Mouse (Mus musculus) CH12.LX (cell line): ENCODE data around the gene Dip2b. TPM values are rescaled to one million over a fixed set of nuclear protein-coding genes. Genes with fewer than 3 reads are reported as not detected.

Experiments
- DNase-seq: peaks from one replicate; pipeline ENCODE4 v3.0.0-alpha.2; 2013; ENCODE audit errors: extremely low read depth
- H3K27ac ChIP-seq: 2 replicates; pipeline ENCODE4 v1.5.1; 2012; ENCODE audit warnings: low read depth, mild to moderate bottlenecking, control low read depth, moderate library complexity; ENCODE audit not compliant: insufficient read depth
- H3K27me3 ChIP-seq: replicated peaks from 2 replicates; pipeline ENCODE3; 2012; ENCODE audit warnings: inconsistent platforms
- H3K36me3 ChIP-seq, 2 experiments: replicated peaks in 1 of 2; 2 replicates each; pipeline versions ENCODE3 to v1.6.1; 2012; ENCODE audit warnings: inconsistent platforms in 1 of 2, low read length in 1 of 2, mild to moderate bottlenecking in 1 of 2, mixed read lengths in 1 of 2, moderate library complexity in 1 of 2; ENCODE audit not compliant: control insufficient read depth in 1 of 2, insufficient read depth in 1 of 2
- H3K4me1 ChIP-seq, 2 experiments: 2 replicates each; pipeline ENCODE4 v1.6.1; 2012; ENCODE audit warnings: inconsistent platforms in 1 of 2, moderate library complexity in 1 of 2; ENCODE audit not compliant: insufficient read depth in 2 of 2, control insufficient read depth in 1 of 2
- H3K4me2 ChIP-seq: 2 replicates; pipeline ENCODE4 v1.6.1; 2012; ENCODE audit warnings: low read depth, mild to moderate bottlenecking, control low read depth; ENCODE audit not compliant: poor library complexity, insufficient read depth, severe bottlenecking
- H3K4me3 ChIP-seq, 3 experiments: fragments of 150-350 bp in 1 of 3; sonication (generic) in 1 of 3; replicated peaks in 1 of 3; 2 replicates each; pipeline versions ENCODE3 to v1.5.1; 2011 to 2012; ENCODE audit warnings: low read depth in 2 of 3, low read length in 2 of 3, mild to moderate bottlenecking in 2 of 3, moderate library complexity in 2 of 3, control low read depth in 1 of 3, improper control_type of control experiment in 1 of 3, inconsistent platforms in 1 of 3, mixed read lengths in 1 of 3; ENCODE audit not compliant: poor library complexity in 1 of 3
- H3K79me2 ChIP-seq: replicated peaks from 2 replicates; pipeline ENCODE4 v1.6.1; 2012; ENCODE audit warnings: mild to moderate bottlenecking, moderate library complexity; ENCODE audit not compliant: control insufficient read depth, poor library complexity, insufficient read depth, severe bottlenecking; ENCODE audit errors: extremely low read depth
- H3K9ac ChIP-seq: 2 replicates; pipeline ENCODE4 v1.6.1; 2012; ENCODE audit warnings: low read depth, mild to moderate bottlenecking, control low read depth, moderate library complexity; ENCODE audit not compliant: insufficient read depth
- H3K9me3 ChIP-seq: replicated peaks from 2 replicates; pipeline ENCODE3; 2012; ENCODE audit warnings: low read length, inconsistent platforms, mixed read lengths
- BHLHE40 ChIP-seq: IDR thresholded peaks from 2 replicates; pipeline ENCODE4 v1.6.1; 2011; ENCODE audit warnings: mild to moderate bottlenecking, low read depth, low read length, improper control_type of control experiment
- E2F4 ChIP-seq: IDR thresholded peaks from 2 replicates; pipeline ENCODE4 v1.6.1; 2011; ENCODE audit warnings: low read depth, low read length, improper control_type of control experiment; ENCODE audit not compliant: insufficient replicate concordance
- ELF1 ChIP-seq: IDR thresholded peaks from 2 replicates; pipeline ENCODE4 v1.6.1; 2014; ENCODE audit warnings: low read depth, mild to moderate bottlenecking, inconsistent platforms, low read length, improper control_type of control experiment
- ETS1 ChIP-seq: conservative IDR thresholded peaks from 2 replicates; pipeline ENCODE4 v1.6.1; 2012; ENCODE audit warnings: low read depth, mild to moderate bottlenecking, inconsistent platforms, low read length, improper control_type of control experiment, moderate library complexity
- GABPA ChIP-seq: IDR thresholded peaks from 2 replicates; pipeline ENCODE4 v1.6.1; 2012; ENCODE audit warnings: low read depth, low read length, improper control_type of control experiment, inconsistent platforms; ENCODE audit not compliant: insufficient replicate concordance
- IRF4 ChIP-seq: IDR thresholded peaks from 2 replicates; pipeline ENCODE4 v1.6.1; 2014; ENCODE audit warnings: low read depth, mild to moderate bottlenecking, inconsistent platforms, low read length, improper control_type of control experiment
- JUND ChIP-seq: conservative IDR thresholded peaks from 2 replicates; pipeline ENCODE4 v1.6.1; 2011; ENCODE audit warnings: low read depth, low read length, improper control_type of control experiment
- KAT2A ChIP-seq: IDR thresholded peaks from 2 replicates; pipeline ENCODE4 v1.6.1; 2012; ENCODE audit warnings: low read length, improper control_type of control experiment, inconsistent platforms; ENCODE audit not compliant: insufficient replicate concordance
- MAFK ChIP-seq: IDR thresholded peaks from 2 replicates; pipeline ENCODE4 v1.6.1; 2011; ENCODE audit warnings: low read length, improper control_type of control experiment; ENCODE audit not compliant: insufficient replicate concordance
- MAZ ChIP-seq: IDR thresholded peaks from 2 replicates; pipeline ENCODE4 v1.6.1; 2012; ENCODE audit warnings: low read depth, mild to moderate bottlenecking, inconsistent platforms, low read length, improper control_type of control experiment, moderate library complexity
- MEF2A ChIP-seq: IDR thresholded peaks from 2 replicates; pipeline ENCODE4 v1.6.1; 2014; ENCODE audit warnings: low read depth, mild to moderate bottlenecking, inconsistent platforms, low read length, improper control_type of control experiment, borderline replicate concordance
- MXI1 ChIP-seq: IDR thresholded peaks from 2 replicates; pipeline ENCODE4 v1.6.1; 2011; ENCODE audit warnings: mild to moderate bottlenecking, low read depth, low read length, improper control_type of control experiment
- MYC ChIP-seq: IDR thresholded peaks from 2 replicates; pipeline ENCODE4 v1.6.1; 2011; ENCODE audit warnings: low read depth, mild to moderate bottlenecking, improper control_type of control experiment, low read length
- NRF1 ChIP-seq: IDR thresholded peaks from 2 replicates; pipeline ENCODE4 v1.6.1; 2014; ENCODE audit warnings: low read depth, mild to moderate bottlenecking, inconsistent platforms, low read length, improper control_type of control experiment, moderate library complexity
- POLR2A ChIP-seq: IDR thresholded peaks from 2 replicates; pipeline ENCODE4 v1.6.1; 2011; ENCODE audit warnings: low read depth, mild to moderate bottlenecking, improper control_type of control experiment, low read length
- SIN3A ChIP-seq: IDR thresholded peaks from 2 replicates; pipeline ENCODE4 v1.6.1; 2012; ENCODE audit warnings: low read length, improper control_type of control experiment, inconsistent platforms
- SMC3 ChIP-seq: IDR thresholded peaks from 2 replicates; pipeline ENCODE4 v1.6.1; 2011; ENCODE audit warnings: low read depth, low read length, improper control_type of control experiment
- TBP ChIP-seq: conservative IDR thresholded peaks from 2 replicates; pipeline ENCODE4 v1.6.1; 2011; ENCODE audit warnings: low read depth, low read length, improper control_type of control experiment
- TCF12 ChIP-seq: IDR thresholded peaks from 2 replicates; pipeline ENCODE4 v1.6.1; 2014; ENCODE audit warnings: low read depth, mild to moderate bottlenecking, inconsistent platforms, low read length, improper control_type of control experiment
- UBTF ChIP-seq: IDR thresholded peaks from 2 replicates; pipeline ENCODE4 v1.6.1; 2012; ENCODE audit warnings: low read depth, mild to moderate bottlenecking, inconsistent platforms, low read length, improper control_type of control experiment, moderate library complexity
- USF1 ChIP-seq: IDR thresholded peaks from 2 replicates; pipeline ENCODE4 v1.6.1; 2014; ENCODE audit warnings: low read depth, mild to moderate bottlenecking, inconsistent platforms, low read length, improper control_type of control experiment
- USF2 ChIP-seq: conservative IDR thresholded peaks from 2 replicates; pipeline ENCODE4 v1.6.1; 2011; ENCODE audit warnings: low read depth, low read length, improper control_type of control experiment
- ZC3H11A ChIP-seq: IDR thresholded peaks from 2 replicates; pipeline ENCODE4 v1.6.1; 2012; ENCODE audit warnings: low read depth, mild to moderate bottlenecking, inconsistent platforms, low read length, improper control_type of control experiment
- ZKSCAN1 ChIP-seq: IDR thresholded peaks from 2 replicates; pipeline ENCODE4 v1.6.1; 2012; ENCODE audit warnings: low read depth, inconsistent platforms, low read length, improper control_type of control experiment, borderline replicate concordance
- ZMIZ1 ChIP-seq: IDR thresholded peaks from 2 replicates; pipeline ENCODE4 v1.6.1; 2012; ENCODE audit warnings: low read depth, mild to moderate bottlenecking, inconsistent platforms, low read length, improper control_type of control experiment
- ZNF384 ChIP-seq: IDR thresholded peaks from 2 replicates; pipeline ENCODE4 v1.6.1; 2012; ENCODE audit warnings: low read depth, low read length, improper control_type of control experiment, inconsistent platforms
- dilution Hi-C: fragments of 300-500 bp; cut with MboI; formaldehyde crosslinking; loops from 2 replicates; pipeline ENCODE4 v1.14.3; 2020; ENCODE audit warnings: low sequenced_read_pairs; ENCODE audit not compliant: extremely low pct_unique_long_range_greater_than_20kb, extremely low pct_ligation_motif_present
- in situ Hi-C: fragments of 300-500 bp; cut with MboI; formaldehyde crosslinking; loops from 3 replicates; pipeline ENCODE4 v1.14.3; 2019; ENCODE audit warnings: low sequenced_read_pairs, low pct_ligation_motif_present, low pct_unique_long_range_greater_than_20kb, mixed read lengths
- polyA plus RNA-seq: library from polyadenylated mRNA; unstranded; fragments of >175 nt; gene quantifications from 2 replicates; pipeline ENCODE4 v1.2.1, GENCODE M21; 2012; ENCODE audit warnings: low read depth; ENCODE audit not compliant: insufficient read length
- total RNA-seq, 2 experiments: library from RNA; depleted of rRNA; stranded (reverse); fragments of 300-350 nt in 1 of 2; fragments of >200 nt in 1 of 2; gene quantifications; 2 replicates each; pipeline ENCODE4 v1.2.3; 2012 to 2014

The Dip2b gene
- total and polyA plus RNA-seq, 3 experiments = 15.7 to 18.2 (median 16.7) TPM

GRCm38 (mm10) chr15:100236952-100237351 is 198.5 kb downstream of the Dip2b start:
- in situ Hi-C loops = no loop called here
- Histone ChIP-seq H3K27me3 (no peaks in the 10 kb centered on the region), H3K79me2 (peaks cover 38% of the 10 kb centered on the region), H3K4me3 (no peak overlapping the region), H3K9me3 (no peaks in the 10 kb centered on the region), H3K4me2 (no peak overlapping the region), H3K9ac (no peak overlapping the region), H3K4me1 (peaks cover 0 to 21% of the 10 kb centered on the region in 2 experiments; a peak in 2 of 4 replicates), H3K27ac (no peak overlapping the region), H3K36me3 (peaks cover 64 to 93% of the 10 kb centered on the region in 2 experiments)
- dilution Hi-C loops = no loop called here
- TF ChIP-seq SMC3 (no peak), ZKSCAN1 (no peak), E2F4 (no peak), USF1 (no peak), MEF2A (no peak), ZC3H11A (no peak), JUND (0 out of 2 replicates have a peak, but pooled peaks have one; percentile 37), TCF12 (no peak), BHLHE40 (peak; percentile 63), IRF4 (0 out of 2 replicates have a peak, but pooled peaks have one; percentile 21), ETS1 (0 out of 2 replicates have a peak, but pooled peaks have one; percentile 19)
- DNase-seq = peak; percentile 39

GRCm38 (mm10) chr15:100241780-100242179 is 203.3 kb downstream of the Dip2b start:
- in situ Hi-C loops (no loop called here), dilution Hi-C loops (no loop called here)
- no peaks in the 10 kb centered on the region for H3K9me3 ChIP-seq
- no peaks in the 10 kb centered on the region for H3K27me3 ChIP-seq
- DNase-seq = no peak
- no peak overlapping the region for H3K4me3 ChIP-seq
- H3K27ac ChIP-seq = no peak overlapping the region
- H3K4me1 ChIP-seq = peaks cover 0 to 13% of the 10 kb centered on the region in 2 experiments; a peak in 2 of 4 replicates
- H3K9ac ChIP-seq = no peak overlapping the region
- H3K4me2 ChIP-seq = no peak overlapping the region
- peaks cover 79 to 94% of the 10 kb centered on the region in 2 experiments for H3K36me3 ChIP-seq
- TF ChIP-seq MXI1 = no peak
- no peak for TF ChIP-seq BHLHE40
- no peak for TF ChIP-seq TBP
- no peak for TF ChIP-seq USF2
- no peak for TF ChIP-seq ELF1
- no peak for TF ChIP-seq ZNF384
- TF ChIP-seq MAZ = no peak
- no peak for TF ChIP-seq ZMIZ1
- TF ChIP-seq GABPA = no peak
- TF ChIP-seq ZKSCAN1 = no peak
- TF ChIP-seq UBTF = no peak
- TF ChIP-seq JUND = no peak
- TF ChIP-seq MAFK = no peak
- TF ChIP-seq KAT2A = no peak
- no peak for TF ChIP-seq MEF2A
- no peak for TF ChIP-seq POLR2A
- TF ChIP-seq NRF1 = no peak
- no peak for TF ChIP-seq SIN3A
- no peak for TF ChIP-seq IRF4
- TF ChIP-seq MYC = no peak
- H3K79me2 ChIP-seq = peaks cover 16% of the 10 kb centered on the region
